Mouse (Mus musculus): ENCODE data around the gene Kif6. TPM values are rescaled to one million over a fixed set of nuclear protein-coding genes. Genes with fewer than 3 reads are reported as not detected.

Gene Kif6
- total RNA-seq, 2 experiments from 2014 or later: 4.0 to 5.2 TPM

- DNase-seq (ENCODE audit: low spot score in 2 of 2): no peak
Measured at GRCm38 (mm10) chr17:49661626-49662025, 46.7 kb downstream of the Kif6 start.

- DNase-seq (ENCODE audit: low spot score in 2 of 2): peak; percentile 7 to 63
Measured at GRCm38 (mm10) chr17:49666728-49667127, 51.8 kb downstream of the Kif6 start.

- DNase-seq (ENCODE audit: low spot score in 2 of 2): no peak
Measured at GRCm38 (mm10) chr17:49668296-49668695, 53.4 kb downstream of the Kif6 start.

DNA sequence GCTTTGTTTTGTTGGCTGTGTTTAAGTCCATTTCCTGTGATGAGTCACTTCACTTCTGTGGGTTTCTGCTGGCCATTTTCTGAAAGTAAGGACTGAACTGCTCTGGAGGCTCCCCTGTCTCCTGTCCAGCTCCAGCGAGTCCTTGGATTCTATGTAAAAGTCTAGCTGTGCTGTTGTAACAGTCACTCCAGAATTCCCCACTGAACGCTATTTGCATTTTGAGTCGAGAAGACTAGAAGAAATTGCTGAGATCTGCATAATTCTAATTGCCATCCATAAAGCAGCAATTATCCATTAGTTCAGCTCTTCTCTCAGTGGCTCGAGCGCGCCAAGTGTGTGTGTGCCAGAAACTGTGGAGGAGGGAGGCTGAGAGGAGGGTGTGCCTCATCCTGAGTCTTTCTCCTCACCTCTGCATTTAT, 57.0 kb downstream of the Kif6 start:
- no peak for DNase-seq (ENCODE audit: low spot score in 2 of 2)

GRCm38 (mm10) chr17:49672421-49672820, 57.5 kb downstream of the Kif6 start:
- no peak for DNase-seq (ENCODE audit: low spot score in 2 of 2)

DNA sequence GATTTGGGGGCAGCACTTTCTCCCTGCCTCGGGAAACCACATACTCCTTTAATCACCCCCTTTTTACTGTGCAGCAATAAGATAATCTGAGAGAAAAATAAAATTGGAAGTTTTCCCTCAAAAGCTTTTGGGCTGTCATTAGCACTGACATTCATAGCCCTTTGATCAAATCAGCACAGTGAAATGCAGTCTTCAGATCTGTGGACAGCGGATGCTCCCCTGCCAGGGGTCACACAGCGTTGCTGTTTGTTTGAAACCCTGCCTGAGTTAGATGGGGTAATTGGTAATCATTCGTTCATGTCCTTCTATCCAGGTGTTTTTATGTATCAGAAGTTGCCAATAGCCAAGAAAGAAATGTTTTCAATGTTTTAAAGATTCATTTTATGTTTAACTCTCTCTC, 60.7 kb downstream of the Kif6 start:
- DNase-seq (ENCODE audit: low spot score in 2 of 2): no peak

GRCm38 (mm10) chr17:49681410-49681809, 66.5 kb downstream of the Kif6 start:
- no peak for DNase-seq (ENCODE audit: low spot score in 2 of 2)

- DNase-seq (ENCODE audit: low spot score in 2 of 2): no peak
Measured at GRCm38 (mm10) chr17:49684146-49684545, 69.2 kb downstream of the Kif6 start.

- DNase-seq (ENCODE audit: low spot score in 2 of 2): peak in 1 of 2 experiments; percentile 32
Measured at GRCm38 (mm10) chr17:49690607-49691454, 75.9 kb downstream of the Kif6 start.

DNA sequence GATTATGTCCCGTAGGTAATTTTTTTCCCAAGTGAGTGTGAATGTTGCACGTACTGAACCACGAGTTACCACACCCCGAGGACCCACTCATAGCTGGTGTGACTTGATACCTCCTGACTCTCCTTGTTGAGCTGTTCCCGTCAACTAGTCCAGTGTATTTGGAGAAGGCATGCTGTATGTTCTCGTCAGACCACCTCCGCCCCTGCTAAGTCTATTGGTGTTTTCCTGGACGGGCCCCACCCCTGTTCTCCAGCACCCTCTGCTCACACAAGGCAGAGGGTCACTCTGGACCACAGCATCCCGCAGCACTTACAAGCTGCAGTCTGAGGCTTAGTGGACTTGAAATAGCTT, 76.5 kb downstream of the Kif6 start:
- DNase-seq (ENCODE audit: low spot score in 2 of 2): no peak

DNA sequence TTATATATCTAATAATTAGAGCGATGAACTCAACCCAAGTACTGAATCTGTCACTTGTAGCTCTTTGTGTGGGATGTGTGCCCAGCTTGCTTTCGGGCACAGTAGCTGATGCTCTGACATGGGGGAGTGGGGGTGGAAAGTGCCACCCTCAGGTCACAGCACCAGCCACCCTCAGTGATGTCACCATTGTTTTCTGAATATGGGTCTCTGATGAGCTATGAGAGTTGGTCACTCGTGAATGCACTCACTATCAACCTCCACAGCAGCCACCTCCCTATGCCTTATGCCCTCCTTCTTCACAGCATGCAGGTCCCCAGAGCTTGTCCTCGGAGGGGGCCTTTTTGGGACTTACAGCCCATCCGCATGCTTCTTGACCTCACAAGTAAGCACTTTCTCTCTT, 78.3 kb downstream of the Kif6 start:
- no peak for DNase-seq (ENCODE audit: low spot score in 2 of 2)

GRCm38 (mm10) chr17:49697220-49697619, 82.3 kb downstream of the Kif6 start:
- DNase-seq (ENCODE audit: low spot score in 2 of 2): no peak

DNA sequence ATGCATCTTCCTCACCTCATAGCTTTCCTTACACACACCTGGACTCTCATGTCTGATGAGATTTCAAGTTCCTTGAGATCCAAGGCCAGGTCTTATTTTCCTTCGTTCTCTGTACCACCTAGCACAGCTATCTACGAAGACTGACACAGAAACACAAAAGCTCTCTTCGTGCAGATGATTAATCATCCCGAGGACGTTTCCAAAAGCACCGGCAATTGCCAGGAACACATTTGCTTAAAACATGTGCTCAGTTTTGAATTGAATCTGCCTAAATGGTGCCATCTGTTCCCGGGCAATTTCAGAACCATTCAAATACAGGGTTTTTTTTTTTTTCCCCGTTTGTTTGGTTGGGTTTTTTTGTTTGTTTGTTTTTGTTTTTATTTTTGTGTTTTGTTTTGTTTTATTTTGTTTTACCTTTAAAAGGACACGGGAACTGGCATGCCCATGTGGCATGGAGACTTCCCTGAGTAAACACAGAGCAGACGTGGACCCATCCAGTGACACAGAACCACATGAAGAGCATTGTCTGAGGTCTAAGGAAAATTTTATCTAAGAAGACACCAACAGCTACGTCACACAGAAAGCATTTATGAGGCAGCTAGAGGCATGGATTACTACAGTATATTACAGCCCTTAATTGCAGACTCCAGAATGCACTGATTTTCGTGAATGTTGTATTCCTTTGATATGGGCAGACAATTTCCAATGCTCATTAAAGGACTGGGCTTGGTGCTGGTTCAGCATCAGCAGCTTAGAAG, 88.7 kb downstream of the Kif6 start:
- peak; percentile 69 to 88 for DNase-seq (ENCODE audit: low spot score in 2 of 2)

- DNase-seq (ENCODE audit: low spot score in 2 of 2): peak in 1 of 2 experiments; percentile 61
Measured at GRCm38 (mm10) chr17:49709192-49709591, 94.3 kb downstream of the Kif6 start.

- DNase-seq (ENCODE audit: low spot score in 2 of 2): peak in 1 of 2 experiments; percentile 37
Measured at GRCm38 (mm10) chr17:49710101-49710630, 95.2 kb downstream of the Kif6 start.

DNA sequence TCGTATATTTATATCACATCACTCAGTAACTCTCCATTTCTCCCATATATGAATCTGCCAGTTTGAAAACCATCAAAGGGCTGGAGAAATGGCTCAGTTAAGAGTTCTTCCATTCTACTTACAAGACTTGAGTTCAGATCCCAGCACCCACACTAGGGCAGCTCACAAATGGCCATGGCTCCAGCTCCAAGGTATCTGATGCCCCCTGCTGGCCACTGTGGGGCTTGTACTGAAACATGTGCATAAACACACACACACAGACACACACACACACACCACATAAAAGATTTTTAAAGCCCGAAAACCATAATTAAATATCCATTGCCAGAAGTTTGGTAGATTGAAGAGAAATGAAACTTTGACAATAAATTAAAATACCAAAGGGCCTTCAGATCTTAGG, 111.3 kb downstream of the Kif6 start:
- DNase-seq (ENCODE audit: low spot score in 2 of 2): no peak

DNA sequence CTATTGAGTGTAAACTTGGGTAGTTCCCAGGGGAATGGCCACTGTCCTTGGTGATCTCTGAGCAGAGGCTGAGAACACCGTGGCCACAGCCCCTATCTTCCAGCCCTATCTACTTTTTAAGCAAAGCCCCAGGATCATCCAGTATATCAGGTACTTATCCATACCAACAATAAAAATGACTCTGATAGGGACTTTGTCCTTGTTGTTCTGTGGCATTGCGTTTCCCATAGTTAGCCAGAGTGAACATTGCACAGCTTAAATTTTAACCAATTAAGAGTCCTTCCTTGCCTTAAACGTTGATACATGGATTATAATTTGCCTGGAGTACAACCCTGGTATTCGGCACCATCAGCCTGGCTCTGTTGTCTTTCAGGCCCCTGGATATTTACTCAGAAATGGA, 112.0 kb downstream of the Kif6 start:
- no peak for DNase-seq (ENCODE audit: low spot score in 2 of 2)

DNA sequence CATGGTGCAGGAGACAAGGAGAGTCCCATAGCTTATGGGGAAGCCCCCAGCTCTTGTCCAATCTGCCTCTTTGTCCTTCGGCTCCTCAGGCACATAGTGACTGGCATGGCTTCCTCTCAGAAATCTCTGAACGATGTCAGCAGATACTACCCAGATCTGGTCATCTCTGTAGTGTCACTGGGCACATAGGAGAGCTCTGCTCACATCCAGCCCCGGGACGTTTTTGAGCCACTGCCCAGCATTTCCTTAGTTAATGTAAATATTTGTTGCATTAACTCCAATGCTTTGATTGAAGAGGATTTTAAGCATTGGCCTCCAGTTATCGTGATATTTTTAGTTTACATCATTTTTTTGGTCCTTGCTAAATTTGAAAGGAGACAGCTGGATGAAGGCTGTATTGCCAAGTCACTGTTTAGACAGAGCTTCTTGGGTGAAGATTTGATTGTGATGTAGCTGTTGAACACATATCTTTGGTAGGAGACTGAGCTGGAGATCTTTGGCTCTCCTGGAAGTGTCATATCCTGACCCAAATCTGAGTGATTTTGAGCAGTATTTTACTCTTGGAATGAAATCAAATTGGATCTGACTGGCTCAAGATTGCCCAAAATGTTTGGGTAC, 112.6 kb downstream of the Kif6 start:
- DNase-seq (ENCODE audit: low spot score in 2 of 2): no peak

GRCm38 (mm10) chr17:49729856-49730255, 114.9 kb downstream of the Kif6 start:
- DNase-seq (ENCODE audit: low spot score in 2 of 2): no peak

GRCm38 (mm10) chr17:49732706-49733105, 117.8 kb downstream of the Kif6 start:
- peak; percentile 17 to 54 for DNase-seq (ENCODE audit: low spot score in 2 of 2)

DNA sequence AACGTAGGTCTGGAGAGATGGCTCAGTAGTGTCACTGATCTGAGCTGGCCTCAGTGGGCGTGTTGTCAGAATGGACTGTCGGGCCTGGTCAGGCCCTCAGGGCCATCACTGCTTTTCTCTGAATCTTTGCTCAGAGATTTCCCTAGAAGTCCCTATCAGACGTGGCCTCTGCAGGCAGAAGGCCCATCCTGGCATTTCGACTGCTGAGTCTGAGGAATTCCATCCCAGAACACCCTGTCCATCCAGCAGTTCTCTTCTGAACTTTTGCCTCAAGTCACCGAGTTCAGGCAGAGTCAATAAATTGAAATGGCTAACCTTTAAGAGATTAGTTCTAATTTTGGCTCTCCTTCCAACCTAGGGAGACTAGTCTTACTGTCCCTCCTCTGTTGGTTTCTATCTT, 119.1 kb downstream of the Kif6 start:
- no peak for DNase-seq (ENCODE audit: low spot score in 2 of 2)

- no peak for DNase-seq (ENCODE audit: low spot score in 2 of 2)
Measured at GRCm38 (mm10) chr17:49734776-49735175, 119.8 kb downstream of the Kif6 start.

All from layer of hippocampus, adult 18-20 months (tissue).